Mouse (Mus musculus): ENCODE measurements around the gene 9530002B09Rik. TPM values are rescaled to one million over a fixed set of nuclear protein-coding genes. Genes with fewer than 3 reads are reported as not detected.

9530002B09Rik gene
- not detected in 2 replicates for polyA plus RNA-seq (2015; fragmentation: Nextera tagmentation; extraction: Ambion mirVana)

- Histone ChIP-seq H3K27me3 (ENCODE audit: control insufficient read depth, insufficient read depth, low read length) (no peaks in the 10 kb centered on the region), H3K9me3 (replicated peaks; ENCODE audit: control insufficient read depth, low read length) (no peaks in the 10 kb centered on the region; the same call in 1 of the 2 replicates), H3K4me1 (ENCODE audit: control insufficient read depth, insufficient read depth, low read length) (no peaks in the 10 kb centered on the region), H3K27ac (ENCODE audit: low read length) (no peak within 1 kb of the TSS), H3K4me3 (replicated peaks; ENCODE audit: low read length) (no peak within 1 kb of the TSS), H3K4me2 (ENCODE audit: low read depth, low read length) (no peak within 1 kb of the TSS), H3K36me3 (ENCODE audit: control insufficient read depth, insufficient read depth, low read length) (no peaks in the 10 kb centered on the region), H3K9ac (ENCODE audit: low read length) (no peak within 1 kb of the TSS)
- ATAC-seq (ENCODE audit: insufficient read depth, low FRiP score), result no peak
These were observed at the start of gene 9530002B09Rik for GRCm38 (mm10) chr4:122688975-122689374. Gene 9530002B09Rik, plus strand, starts transcription at chr4:122689275.

Other genes with a start within 250 kb of the 9530002B09Rik start
- gene Ppt1, start 147.0 kb downstream of the 9530002B09Rik start, polyA plus RNA-seq (2015; fragmentation: Nextera tagmentation; extraction: Ambion mirVana), result 79.3 and 90.6 TPM in 2 replicates
- gene Cap1, start 196.8 kb downstream of the 9530002B09Rik start, polyA plus RNA-seq (2015; fragmentation: Nextera tagmentation; extraction: Ambion mirVana), result 75.1 and 99.6 TPM in 2 replicates